Mouse (Mus musculus): ENCODE measurements around the gene Cetn4. TPM values are rescaled to one million over a fixed set of nuclear protein-coding genes. Genes with fewer than 3 reads are reported as not detected.
A peak's percentile ranks its signal among the peaks of the same experiment; 100 is the strongest.

Cetn4 gene
- total RNA-seq, 2 experiments from 2014 or later, result 3.8 TPM; not detected in 1

GRCm38 (mm10) chr3:37303392-37304139 is 8.9 kb downstream of the Cetn4 start:
- ATAC-seq (replicated peaks; ENCODE audit: low FRiP score, poor library complexity, severe bottlenecking), result peak; percentile 60; the same call in 1 of the 2 replicates

- peak; percentile 95 for ATAC-seq (replicated peaks; ENCODE audit: low FRiP score, poor library complexity, severe bottlenecking)
Measured at GRCm38 (mm10) chr3:37302685-37303084, 9.8 kb downstream of the Cetn4 start.

- ATAC-seq (replicated peaks; ENCODE audit: low FRiP score, poor library complexity, severe bottlenecking), result no peak
Measured at GRCm38 (mm10) chr3:37299470-37299869, 13.0 kb downstream of the Cetn4 start.

GRCm38 (mm10) chr3:37292654-37293053 is 19.9 kb downstream of the Cetn4 start:
- no peak for ATAC-seq (replicated peaks; ENCODE audit: low FRiP score, poor library complexity, severe bottlenecking)

GRCm38 (mm10) chr3:37291929-37292328 is 20.6 kb downstream of the Cetn4 start:
- no peak for ATAC-seq (replicated peaks; ENCODE audit: low FRiP score, poor library complexity, severe bottlenecking)

GRCm38 (mm10) chr3:37290881-37291541 is 21.5 kb downstream of the Cetn4 start:
- no peak for ATAC-seq (replicated peaks; ENCODE audit: low FRiP score, poor library complexity, severe bottlenecking)

GRCm38 (mm10) chr3:37289237-37289636 is 23.3 kb downstream of the Cetn4 start:
- ATAC-seq (replicated peaks; ENCODE audit: low FRiP score, poor library complexity, severe bottlenecking), result no peak

GRCm38 (mm10) chr3:37283234-37283633 is 29.3 kb downstream of the Cetn4 start:
- no peak for ATAC-seq (replicated peaks; ENCODE audit: low FRiP score, poor library complexity, severe bottlenecking)

- ATAC-seq (replicated peaks; ENCODE audit: low FRiP score, poor library complexity, severe bottlenecking), result no peak
Measured at GRCm38 (mm10) chr3:37282299-37282922, 30.1 kb downstream of the Cetn4 start.

- no peak for ATAC-seq (replicated peaks; ENCODE audit: low FRiP score, poor library complexity, severe bottlenecking)
Measured at GRCm38 (mm10) chr3:37280871-37281270, 31.6 kb downstream of the Cetn4 start.

GRCm38 (mm10) chr3:37280221-37280620 is 32.3 kb downstream of the Cetn4 start:
- ATAC-seq (replicated peaks; ENCODE audit: low FRiP score, poor library complexity, severe bottlenecking), result no peak

GRCm38 (mm10) chr3:37274661-37275060 is 37.8 kb downstream of the Cetn4 start:
- ATAC-seq (replicated peaks; ENCODE audit: low FRiP score, poor library complexity, severe bottlenecking), result no peak

- no peak for ATAC-seq (replicated peaks; ENCODE audit: low FRiP score, poor library complexity, severe bottlenecking)
Measured at GRCm38 (mm10) chr3:37273092-37273491, 39.4 kb downstream of the Cetn4 start.

GRCm38 (mm10) chr3:37271209-37271608 is 41.3 kb downstream of the Cetn4 start:
- ATAC-seq (replicated peaks; ENCODE audit: low FRiP score, poor library complexity, severe bottlenecking), result no peak

GRCm38 (mm10) chr3:37269926-37270325 is 42.6 kb downstream of the Cetn4 start:
- ATAC-seq (replicated peaks; ENCODE audit: low FRiP score, poor library complexity, severe bottlenecking), result no peak

- no peak for ATAC-seq (replicated peaks; ENCODE audit: low FRiP score, poor library complexity, severe bottlenecking)
Measured at GRCm38 (mm10) chr3:37268338-37268737, 44.2 kb downstream of the Cetn4 start.

- no peak; the same call in 1 of the 2 replicates for ATAC-seq (replicated peaks; ENCODE audit: low FRiP score, poor library complexity, severe bottlenecking)
Measured at GRCm38 (mm10) chr3:37259331-37259999, 53.0 kb downstream of the Cetn4 start.

GRCm38 (mm10) chr3:37257776-37258175 is 54.7 kb downstream of the Cetn4 start:
- no peak for ATAC-seq (replicated peaks; ENCODE audit: low FRiP score, poor library complexity, severe bottlenecking)
